Mouse (Mus musculus) lung, adult 2 months (tissue): ENCODE measurements around the gene Hoxb5. TPM values are rescaled to one million over a fixed set of nuclear protein-coding genes. Genes with fewer than 3 reads are reported as not detected.
A peak's percentile ranks its signal among the peaks of the same experiment; 100 is the strongest.

ENCODE experiments used
- DNase-seq: peaks from one replicate; pipeline ENCODE4 v3.0.0; 2022
- H3K4me1 ChIP-seq: fragments of 200-500 bp; 2 replicates; pipeline ENCODE4 v1.6.1; 2011; ENCODE audit warnings: low read length; ENCODE audit not compliant: control insufficient read depth, insufficient read depth
- H3K4me3 ChIP-seq: fragments of 200-500 bp; replicated peaks from 2 replicates; pipeline ENCODE3; 2011; ENCODE audit warnings: low read depth, mild to moderate bottlenecking, control low read depth, low read length; ENCODE audit errors: extremely low read depth
- CTCF ChIP-seq: fragments of 200-500 bp; IDR thresholded peaks from 2 replicates; pipeline ENCODE4 v1.5.1; 2011; ENCODE audit warnings: mild to moderate bottlenecking, low read length, control low read depth; ENCODE audit not compliant: insufficient read depth
- POLR2A ChIP-seq: fragments of 200-500 bp; IDR thresholded peaks from 2 replicates; pipeline ENCODE4 v1.6.1; 2011; ENCODE audit warnings: low read depth, mild to moderate bottlenecking, control low read depth, low read length, borderline replicate concordance; ENCODE audit errors: extremely low read depth
- WGBS: fragments of 180-500 bp; shearing (Covaris S2); methylation state at CpG from one replicate; pipeline ENCODE4 v1.1.7; 2018; 5-methylcytosine and 5-hydroxymethylcytosine counted together
- polyA plus RNA-seq: library from polyadenylated mRNA; depleted of rRNA; stranded (reverse); fragments of >200 nt; gene quantifications from 2 replicates; pipeline ENCODE4 v1.2.3, GENCODE M21; 2012

Gene Hoxb5
- polyA plus RNA-seq, 1 experiment, result 12.1 TPM

GRCm38 (mm10) chr11:96344061-96344877, 41.1 kb downstream of the Hoxb5 start:
- no peak for TF ChIP-seq CTCF
- no peak for TF ChIP-seq POLR2A
- DNase-seq, result no peak

DNA sequence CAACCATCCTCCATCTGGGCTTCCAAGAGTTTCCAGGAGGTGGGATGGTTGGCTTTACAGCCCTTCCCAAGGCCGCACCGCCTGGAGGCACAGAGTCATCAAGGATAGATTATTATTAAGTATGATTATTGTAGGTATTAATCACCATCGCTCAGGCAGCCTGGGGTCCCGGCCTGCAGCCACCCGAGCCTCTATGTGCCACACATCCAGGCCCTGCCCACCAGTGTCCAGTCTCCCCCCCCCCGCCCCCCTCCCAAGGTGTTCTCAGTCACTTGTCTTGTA, 41.7 kb downstream of the Hoxb5 start:
- Histone ChIP-seq H3K4me1 (0 out of 2 replicates have a peak, but pooled peaks cover 5% of the 10 kb centered on the region), H3K4me3 (no peak overlapping the region)
- no peak for TF ChIP-seq CTCF
- TF ChIP-seq POLR2A, result no peak
- 58% methylated on average over 6 of the region's 6 CpGs for WGBS
- DNase-seq, result no peak

More at GRCm38 (mm10) chr11:96344061-96344877, 41.1 kb downstream of the Hoxb5 start:
- 0 out of 2 replicates have a peak, but pooled peaks cover 5% of the 10 kb centered on the region for H3K4me1 ChIP-seq
- 44% methylated on average over 40 of the region's 40 CpGs for WGBS
- no peak overlapping the region for H3K4me3 ChIP-seq

DNA sequence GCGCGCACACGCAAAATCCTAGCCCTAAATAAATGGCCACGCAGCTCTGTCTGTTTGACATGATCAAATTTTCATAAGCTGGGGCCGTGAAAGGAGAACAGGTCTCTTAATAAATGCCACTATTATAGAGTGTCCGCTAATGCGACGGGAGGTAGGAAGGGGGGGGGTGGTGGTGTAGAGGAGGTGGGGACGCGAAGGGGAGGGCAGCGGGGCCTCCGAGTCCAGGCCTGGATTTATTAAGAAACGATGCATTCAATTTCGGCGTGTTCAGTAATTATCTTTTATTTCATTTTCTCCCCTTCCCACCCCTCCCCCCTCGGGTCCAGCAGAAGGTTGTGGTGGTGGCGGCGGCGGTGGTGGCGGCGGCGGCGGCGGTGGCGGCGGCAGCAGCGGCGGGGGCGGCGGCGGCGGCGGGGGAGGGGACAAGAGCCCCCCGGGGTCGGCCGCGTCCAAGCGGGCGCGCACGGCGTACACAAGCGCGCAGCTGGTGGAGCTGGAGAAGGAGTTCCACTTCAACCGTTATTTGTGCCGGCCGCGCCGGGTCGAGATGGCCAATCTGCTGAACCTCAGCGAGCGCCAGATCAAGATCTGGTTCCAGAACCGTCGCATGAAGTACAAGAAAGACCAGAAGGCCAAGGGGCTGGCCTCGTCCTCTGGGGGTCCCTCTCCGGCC, 42.2 kb downstream of the Hoxb5 start:
- 20% methylated on average over 34 of the region's 56 CpGs for WGBS
- Histone ChIP-seq H3K4me1 (0 out of 2 replicates have a peak, but pooled peaks cover 5% of the 10 kb centered on the region), H3K4me3 (no peak overlapping the region)
- no peak for TF ChIP-seq POLR2A
- no peak for TF ChIP-seq CTCF
- no peak for DNase-seq

GRCm38 (mm10) chr11:96345893-96346806, 43.0 kb downstream of the Hoxb5 start:
- DNase-seq, result no peak
- 0 out of 2 replicates have a peak, but pooled peaks cover 5% of the 10 kb centered on the region for H3K4me1 ChIP-seq
- peak overlapping the region; percentile 11 for H3K4me3 ChIP-seq
- 30% methylated on average over 45 of the region's 45 CpGs for WGBS
- TF ChIP-seq POLR2A (no peak), CTCF (no peak)

DNA sequence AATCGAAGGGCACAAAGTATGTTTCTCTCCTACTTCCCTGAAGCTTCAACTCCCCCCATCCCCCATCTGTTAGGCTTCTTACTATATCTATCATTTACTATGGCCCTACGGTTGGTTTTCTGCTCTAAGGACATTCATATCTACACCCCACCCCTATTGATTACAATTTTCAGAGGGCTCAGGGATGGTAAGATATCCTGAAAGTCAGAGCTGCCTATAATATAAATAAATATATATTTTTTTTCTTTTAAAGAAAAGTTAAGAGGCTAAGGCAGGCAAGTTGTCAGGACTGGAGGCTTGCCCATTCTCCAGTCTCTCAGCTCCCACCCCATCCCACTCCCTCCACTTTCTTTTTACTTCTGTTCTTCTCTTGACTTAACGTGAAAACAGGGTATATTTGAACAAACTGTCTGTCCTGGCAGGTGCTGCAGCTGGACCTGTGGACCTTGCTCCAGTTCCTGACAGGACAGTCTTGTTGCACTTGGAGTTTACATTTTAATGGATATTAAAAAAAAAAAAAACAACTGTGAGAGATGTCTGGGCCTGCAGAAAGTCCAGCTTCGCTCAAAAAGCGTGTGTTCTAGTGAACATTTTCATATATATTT, 43.9 kb downstream of the Hoxb5 start:
- TF ChIP-seq CTCF (no peak), POLR2A (no peak)
- WGBS, result 69% methylated on average over 5 of the region's 5 CpGs
- H3K4me1 ChIP-seq, result 0 out of 2 replicates have a peak, but pooled peaks cover 5% of the 10 kb centered on the region
- no peak for DNase-seq
- no peak overlapping the region for H3K4me3 ChIP-seq

DNA sequence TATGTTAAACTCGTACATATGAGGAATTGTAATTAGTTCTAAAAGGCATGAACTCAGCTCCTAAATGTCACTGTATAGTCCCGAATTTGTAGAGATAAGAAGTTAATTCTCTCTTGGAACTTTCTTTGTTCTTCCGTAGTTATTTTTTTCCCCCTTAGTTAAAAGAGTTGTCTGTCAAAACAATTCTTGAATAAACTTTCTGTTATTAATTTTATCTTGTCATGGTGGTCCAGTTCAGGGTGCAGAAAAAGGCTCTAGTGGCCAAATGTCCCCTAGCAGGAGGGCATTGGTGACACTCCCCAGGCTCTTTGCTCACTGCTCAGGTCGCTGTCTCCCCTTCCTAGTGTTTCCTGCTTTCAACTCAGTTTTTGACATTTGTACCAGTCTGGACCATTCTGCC, 44.6 kb downstream of the Hoxb5 start:
- no peak for TF ChIP-seq CTCF
- TF ChIP-seq POLR2A, result no peak
- no peak overlapping the region for H3K4me3 ChIP-seq
- no peak for DNase-seq
- 57% methylated on average over 4 of the region's 4 CpGs for WGBS
- H3K4me1 ChIP-seq, result 0 out of 2 replicates have a peak, but pooled peaks cover 5% of the 10 kb centered on the region

GRCm38 (mm10) chr11:96348141-96348928, 45.2 kb downstream of the Hoxb5 start:
- no peak for DNase-seq
- no peak for TF ChIP-seq CTCF
- no peak for TF ChIP-seq POLR2A
- H3K4me1 ChIP-seq, result 0 out of 2 replicates have a peak, but pooled peaks cover 5% of the 10 kb centered on the region
- 47% methylated on average over 21 of the region's 21 CpGs for whole genome bisulfite sequencing
- H3K4me3 ChIP-seq, result no peak overlapping the region

DNA sequence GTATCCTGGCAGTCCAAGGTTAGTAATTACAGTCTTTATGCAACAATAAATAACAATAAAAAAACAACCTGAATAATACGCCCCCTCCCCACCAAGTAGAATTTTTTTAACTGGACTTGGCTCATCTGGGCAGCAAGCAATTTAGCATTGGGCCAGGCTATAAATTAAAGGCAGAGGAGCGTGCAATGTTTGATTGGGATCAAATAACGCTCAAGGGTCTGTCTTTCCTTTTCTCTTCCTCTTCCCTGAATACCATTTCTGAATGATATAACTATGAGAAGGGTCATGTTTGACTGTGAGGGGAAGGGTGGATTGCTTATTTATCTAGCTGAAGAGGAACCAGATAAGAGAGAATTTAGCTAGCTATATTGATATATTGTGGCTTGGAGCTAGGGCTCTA, 45.9 kb downstream of the Hoxb5 start:
- DNase-seq, result no peak
- TF ChIP-seq POLR2A (no peak), CTCF (no peak)
- H3K4me3 ChIP-seq, result no peak overlapping the region
- H3K4me1 ChIP-seq, result 0 out of 2 replicates have a peak, but pooled peaks cover 5% of the 10 kb centered on the region
- whole genome bisulfite sequencing, result 62% methylated on average over 3 of the region's 3 CpGs
